Mouse (Mus musculus): ENCODE measurements around the gene Ramp1.

Gene Ramp1

GRCm38 (mm10) chr1:91179533-91180173, at the start of gene Ramp1:
Gene Ramp1, plus strand, starts transcription at chr1:91179822.
- DNase-seq (ENCODE audit: low spot score in 2 of 2), result peak; percentile 24 to 28

- no peak for DNase-seq (ENCODE audit: low spot score in 2 of 2)
Observed at GRCm38 (mm10) chr1:91137036-91137435, 42.6 kb upstream of the Ramp1 start.

- no peak for DNase-seq (ENCODE audit: low spot score in 2 of 2)
Observed at GRCm38 (mm10) chr1:91144813-91145212, 34.8 kb upstream of the Ramp1 start, which contains the start of gene Rbm44. Gene Rbm44, plus strand, starts transcription at chr1:91145089.

GRCm38 (mm10) chr1:91151509-91151908, 28.1 kb upstream of the Ramp1 start:
- no peak for DNase-seq (ENCODE audit: low spot score in 2 of 2)

- no peak for DNase-seq (ENCODE audit: low spot score in 2 of 2)
Observed at GRCm38 (mm10) chr1:91166798-91167197, 12.8 kb upstream of the Ramp1 start.

GRCm38 (mm10) chr1:91169157-91169556, 10.5 kb upstream of the Ramp1 start:
- DNase-seq (ENCODE audit: low spot score in 2 of 2), result no peak

- DNase-seq (ENCODE audit: low spot score in 2 of 2), result no peak
Observed at GRCm38 (mm10) chr1:91174796-91175195, 4.8 kb upstream of the Ramp1 start.

GRCm38 (mm10) chr1:91176026-91176425, 3.6 kb upstream of the Ramp1 start:
- no peak for DNase-seq (ENCODE audit: low spot score in 2 of 2)

GRCm38 (mm10) chr1:91176871-91177270, 2.8 kb upstream of the Ramp1 start:
- DNase-seq (ENCODE audit: low spot score in 2 of 2), result no peak

GRCm38 (mm10) chr1:91179086-91179485, 536 bp upstream of the Ramp1 start:
- DNase-seq (ENCODE audit: low spot score in 2 of 2), result peak; percentile 54 to 67

GRCm38 (mm10) chr1:91180174-91180565, 548 bp downstream of the Ramp1 start:
- DNase-seq (ENCODE audit: low spot score in 2 of 2), result no peak

GRCm38 (mm10) chr1:91180723-91181122, 1.1 kb downstream of the Ramp1 start:
- no peak for DNase-seq (ENCODE audit: low spot score in 2 of 2)

GRCm38 (mm10) chr1:91181261-91181660, 1.6 kb downstream of the Ramp1 start:
- DNase-seq (ENCODE audit: low spot score in 2 of 2), result no peak

GRCm38 (mm10) chr1:91181784-91182450, 2.3 kb downstream of the Ramp1 start:
- no peak for DNase-seq (ENCODE audit: low spot score in 2 of 2)

GRCm38 (mm10) chr1:91183305-91183704, 3.7 kb downstream of the Ramp1 start:
- no peak for DNase-seq (ENCODE audit: low spot score in 2 of 2)

GRCm38 (mm10) chr1:91186677-91187076, 7.1 kb downstream of the Ramp1 start:
- no peak for DNase-seq (ENCODE audit: low spot score in 2 of 2)

- DNase-seq (ENCODE audit: low spot score in 2 of 2), result no peak
Observed at GRCm38 (mm10) chr1:91187315-91187714, 7.7 kb downstream of the Ramp1 start.

GRCm38 (mm10) chr1:91187786-91188640, 8.4 kb downstream of the Ramp1 start:
- no peak for DNase-seq (ENCODE audit: low spot score in 2 of 2)

- no peak for DNase-seq (ENCODE audit: low spot score in 2 of 2)
Observed at GRCm38 (mm10) chr1:91188851-91189460, 9.3 kb downstream of the Ramp1 start.

- DNase-seq (ENCODE audit: low spot score in 2 of 2), result no peak
Observed at GRCm38 (mm10) chr1:91192184-91192583, 12.6 kb downstream of the Ramp1 start.

- no peak for DNase-seq (ENCODE audit: low spot score in 2 of 2)
Observed at GRCm38 (mm10) chr1:91193242-91193641, 13.6 kb downstream of the Ramp1 start.

- no peak for DNase-seq (ENCODE audit: low spot score in 2 of 2)
Observed at GRCm38 (mm10) chr1:91193680-91194079, 14.1 kb downstream of the Ramp1 start.
